Mouse (Mus musculus) common myeloid progenitor, adult 5-6 weeks (primary cell): ENCODE measurements around the gene Nfkbia. TPM values are rescaled to one million over a fixed set of nuclear protein-coding genes. Genes with fewer than 3 reads are reported as not detected.

ENCODE experiments used
- ATAC-seq: replicated peaks from 2 replicates; pipeline ENCODE4 v1.8.0; 2016; ENCODE audit warnings: low read depth, mild to moderate bottlenecking, moderate TSS enrichment, inconsistent platforms; ENCODE audit not compliant: poor library complexity, severe bottlenecking
- total RNA-seq: library from RNA; stranded (forward); fragments of 200-1000, 187-1606 nt; gene quantifications from 2 replicates; pipeline ENCODE4 v1.2.3, GENCODE M21; 2017

Nfkbia gene
- total RNA-seq, 1 experiment from 2014 or later = 54.6 TPM

GRCm38 (mm10) chr12:55446746-55447395 lies 45.6 kb downstream of the Nfkbia start:
- ATAC-seq = peak; percentile 79

GRCm38 (mm10) chr12:55446366-55446745 lies 46.1 kb downstream of the Nfkbia start:
- no peak for ATAC-seq

- no peak for ATAC-seq
These were observed 46.9 kb downstream of the Nfkbia start for GRCm38 (mm10) chr12:55445583-55445982.

GRCm38 (mm10) chr12:55444031-55444451 lies 48.4 kb downstream of the Nfkbia start:
- ATAC-seq = no peak

GRCm38 (mm10) chr12:55442861-55443850 lies 49.3 kb downstream of the Nfkbia start:
- ATAC-seq = peak; percentile 52

GRCm38 (mm10) chr12:55442245-55442644 lies 50.2 kb downstream of the Nfkbia start:
- ATAC-seq = no peak

GRCm38 (mm10) chr12:55440416-55440815 lies 52.0 kb downstream of the Nfkbia start:
- no peak for ATAC-seq

Other genes starting within 250 kb of the Nfkbia start
- gene 1110008L16Rik, start 193.1 kb downstream of the Nfkbia start, total RNA-seq = 35.7 and 59.6 TPM in 2 replicates
- 26.4 and 32.9 TPM in 2 replicates for gene Ppp2r3c, start 189.6 kb downstream of the Nfkbia start, total RNA-seq
- 326 and 362 TPM in 2 replicates for gene Psma6, start 108.4 kb downstream of the Nfkbia start, total RNA-seq
- not detected in 2 replicates for gene Aldoart2, start 72.6 kb upstream of the Nfkbia start, total RNA-seq
- 0.14 TPM in 1 of 2 replicates, not detected in the other for gene Insm2, start 106.8 kb upstream of the Nfkbia start, total RNA-seq